Mouse (Mus musculus) olfactory bulb, adult 2 months (tissue): ENCODE measurements around the gene 6430628N08Rik.

ENCODE experiments used
- CTCF ChIP-seq: fragments of 200-500 bp; IDR thresholded peaks from 2 replicates; pipeline ENCODE4 v1.5.1; 2012; ENCODE audit warnings: low read depth, mild to moderate bottlenecking, low read length, moderate library complexity; ENCODE audit not compliant: insufficient read depth
- POLR2A ChIP-seq: fragments of 200-500 bp; IDR thresholded peaks from 2 replicates; pipeline ENCODE4 v1.6.1; 2012; ENCODE audit warnings: mild to moderate bottlenecking, low read depth, low read length, moderate library complexity; ENCODE audit not compliant: insufficient read depth

GRCm38 (mm10) chr4:115873231-115873630 lies 17.2 kb upstream of the 6430628N08Rik start:
- no peak for TF ChIP-seq CTCF
- no peak for TF ChIP-seq POLR2A
